Mouse (Mus musculus): ENCODE results near the gene Golga4.

Golga4 gene

GRCm38 (mm10) chr9:118521659-118522058, 15.6 kb downstream of the Golga4 start:
- DNase-seq (ENCODE audit: low spot score): no peak

GRCm38 (mm10) chr9:118523738-118524137, 17.7 kb downstream of the Golga4 start:
- no peak for DNase-seq (ENCODE audit: low spot score)

- no peak for DNase-seq (ENCODE audit: low spot score)
Measured at GRCm38 (mm10) chr9:118527056-118527455, 21.0 kb downstream of the Golga4 start.

- no peak for DNase-seq (ENCODE audit: low spot score)
Measured at GRCm38 (mm10) chr9:118529783-118530182, 23.7 kb downstream of the Golga4 start.

GRCm38 (mm10) chr9:118530679-118531078, 24.6 kb downstream of the Golga4 start:
- DNase-seq (ENCODE audit: low spot score): no peak

- DNase-seq (ENCODE audit: low spot score): no peak
Measured at GRCm38 (mm10) chr9:118532516-118533205, 26.6 kb downstream of the Golga4 start.

GRCm38 (mm10) chr9:118536946-118537345, 30.9 kb downstream of the Golga4 start:
- no peak for DNase-seq (ENCODE audit: low spot score)

GRCm38 (mm10) chr9:118537463-118538339, 31.6 kb downstream of the Golga4 start:
- no peak for DNase-seq (ENCODE audit: low spot score)

- no peak for DNase-seq (ENCODE audit: low spot score)
Measured at GRCm38 (mm10) chr9:118541851-118542250, 35.8 kb downstream of the Golga4 start.

GRCm38 (mm10) chr9:118545146-118545545, 39.1 kb downstream of the Golga4 start:
- no peak for DNase-seq (ENCODE audit: low spot score)

GRCm38 (mm10) chr9:118548651-118549050, 42.6 kb downstream of the Golga4 start:
- no peak for DNase-seq (ENCODE audit: low spot score)

- DNase-seq (ENCODE audit: low spot score): no peak
Measured at GRCm38 (mm10) chr9:118556951-118557780, 51.1 kb downstream of the Golga4 start.

GRCm38 (mm10) chr9:118563356-118563755, 57.3 kb downstream of the Golga4 start:
- no peak for DNase-seq (ENCODE audit: low spot score)

GRCm38 (mm10) chr9:118563866-118564265, 57.8 kb downstream of the Golga4 start:
- no peak for DNase-seq (ENCODE audit: low spot score)

- no peak for DNase-seq (ENCODE audit: low spot score)
Measured at GRCm38 (mm10) chr9:118564696-118565095, 58.6 kb downstream of the Golga4 start.

GRCm38 (mm10) chr9:118569328-118569727, 63.3 kb downstream of the Golga4 start:
- DNase-seq (ENCODE audit: low spot score): no peak

GRCm38 (mm10) chr9:118570865-118571264, 64.8 kb downstream of the Golga4 start:
- DNase-seq (ENCODE audit: low spot score): no peak

GRCm38 (mm10) chr9:118571701-118572100, 65.6 kb downstream of the Golga4 start:
- no peak for DNase-seq (ENCODE audit: low spot score)

GRCm38 (mm10) chr9:118574911-118575310, 68.8 kb downstream of the Golga4 start:
- no peak for DNase-seq (ENCODE audit: low spot score)

- no peak for DNase-seq (ENCODE audit: low spot score)
Measured at GRCm38 (mm10) chr9:118580371-118580770, 74.3 kb downstream of the Golga4 start.

GRCm38 (mm10) chr9:118582757-118583156, 76.7 kb downstream of the Golga4 start:
- no peak for DNase-seq (ENCODE audit: low spot score)

GRCm38 (mm10) chr9:118584838-118585237, 78.8 kb downstream of the Golga4 start:
- no peak for DNase-seq (ENCODE audit: low spot score)
